Mouse (Mus musculus) c-Kit-positive CD71-positive TER-119-positive erythroid progenitor cells, embryonic 14.5 days (primary cell): ENCODE results near the gene Tab1.
A peak's percentile ranks its signal among the peaks of the same experiment; 100 is the strongest.

Source experiments
- DNase-seq: peaks from one replicate; pipeline ENCODE4 v3.0.0-alpha.2; 2013; ENCODE audit warnings: low spot score

The Tab1 gene

GRCm38 (mm10) chr15:80163274-80163673 is 30.3 kb downstream of the Tab1 start:
- DNase-seq, result no peak

- DNase-seq, result no peak
Observed at GRCm38 (mm10) chr15:80163716-80164115, 30.8 kb downstream of the Tab1 start.

DNA sequence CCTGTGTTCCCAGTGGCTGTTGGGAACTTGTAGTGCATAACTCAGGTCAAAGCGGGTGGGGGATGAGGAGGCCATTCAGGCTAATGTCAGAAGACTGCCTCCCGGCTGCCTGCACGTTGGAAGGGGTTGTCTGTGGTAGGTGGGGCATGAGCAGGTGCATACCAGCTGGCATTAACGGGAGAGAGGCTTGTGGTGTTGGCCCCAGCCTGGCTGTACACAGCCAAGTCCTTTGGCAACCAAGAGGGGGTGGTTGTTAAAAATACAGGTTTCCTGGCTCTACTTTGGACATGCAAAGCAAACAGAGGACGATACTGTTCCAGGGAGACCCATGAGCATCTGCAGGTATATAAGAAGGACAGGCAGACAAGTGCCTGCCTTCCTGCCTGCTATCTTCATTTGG is 32.5 kb downstream of the Tab1 start:
- no peak for DNase-seq

- no peak for DNase-seq
Observed at GRCm38 (mm10) chr15:80169484-80169883, 36.6 kb downstream of the Tab1 start.

- no peak for DNase-seq
Observed at GRCm38 (mm10) chr15:80170357-80170756, 37.4 kb downstream of the Tab1 start.

DNA sequence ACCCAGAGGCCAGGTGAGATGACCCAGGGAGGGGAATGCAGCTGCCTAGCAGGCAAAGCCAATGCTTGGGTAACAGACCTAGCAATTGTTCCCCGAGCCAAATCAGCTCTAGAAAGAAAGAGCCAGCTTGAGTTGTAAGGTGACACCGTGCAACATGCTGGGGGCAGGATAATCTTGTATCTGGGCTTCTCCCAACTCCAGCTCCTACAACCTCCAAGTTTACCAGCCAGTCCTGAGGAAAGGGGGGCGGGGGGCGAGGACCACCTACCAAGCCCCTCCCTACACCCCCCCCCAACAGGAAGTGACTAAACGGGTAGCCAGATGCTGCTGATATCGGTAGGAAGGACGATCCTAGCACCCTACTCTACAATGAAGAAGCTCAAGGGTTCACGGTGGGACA is 38.4 kb downstream of the Tab1 start:
- no peak for DNase-seq

DNA sequence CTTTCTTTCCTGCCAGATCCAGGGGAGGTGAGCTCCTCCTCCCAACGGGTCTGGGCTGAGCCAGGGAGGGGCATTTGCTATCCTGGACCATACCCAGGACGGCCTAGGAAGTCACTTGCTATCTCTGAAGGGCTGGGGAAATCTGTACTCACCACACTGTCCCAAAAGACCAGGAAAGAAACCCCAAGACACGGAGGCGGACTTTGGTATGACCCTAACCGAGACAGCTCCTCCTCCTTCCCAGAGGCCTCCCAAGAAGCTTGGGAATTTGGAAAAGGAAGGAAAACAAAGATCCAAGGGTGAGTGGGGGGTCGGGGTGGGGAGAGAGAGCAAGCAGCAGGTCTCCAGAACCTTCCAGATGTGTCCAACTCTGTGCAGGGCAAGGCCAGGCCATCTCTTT is 38.9 kb downstream of the Tab1 start:
- no peak for DNase-seq

DNA sequence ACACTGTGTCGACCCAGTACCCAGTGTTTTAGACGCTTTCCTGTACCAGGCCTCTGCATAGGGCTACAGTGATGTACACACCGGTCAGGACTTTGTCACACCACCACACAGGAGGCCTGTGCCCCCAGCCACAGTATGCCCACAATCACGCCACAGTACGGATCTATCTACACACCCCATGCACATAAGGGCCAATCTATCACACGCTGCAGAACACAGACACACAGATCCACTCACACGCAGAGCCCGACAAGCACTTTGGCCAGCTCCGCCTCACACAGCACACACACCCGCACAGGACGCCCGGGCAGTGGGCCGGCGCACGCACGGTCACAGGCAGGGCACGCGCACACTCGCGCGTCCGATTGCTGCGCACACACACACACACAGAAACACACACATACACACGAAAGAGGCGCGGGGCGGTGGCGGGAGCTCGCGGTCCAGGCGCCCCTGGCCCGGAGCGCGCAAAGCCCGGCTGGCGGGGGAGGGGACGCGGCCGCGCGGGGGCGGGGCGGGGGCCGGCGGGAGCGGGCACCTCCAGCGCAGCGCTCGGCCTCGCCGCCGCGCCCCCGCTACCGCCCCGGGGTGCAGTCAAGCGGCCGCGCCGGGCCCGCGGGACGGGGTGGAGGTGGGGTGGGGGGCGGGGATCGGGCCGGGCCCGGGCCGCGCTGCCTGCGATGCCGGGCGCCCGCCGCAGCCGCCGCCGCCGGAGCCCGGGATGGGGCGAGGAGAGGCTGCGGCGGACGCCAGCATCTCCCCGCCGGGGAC is 40.3 kb downstream of the Tab1 start, which contains the start of gene Mgat3:
TSS of gene Mgat3 (plus strand) at position 721 of the 771 bp plus-strand sequence.
- DNase-seq, result no peak

- no peak for DNase-seq
Observed at GRCm38 (mm10) chr15:80173781-80174597, 41.1 kb downstream of the Tab1 start.

GRCm38 (mm10) chr15:80174598-80174875 is 41.6 kb downstream of the Tab1 start:
- no peak for DNase-seq

GRCm38 (mm10) chr15:80175316-80175715 is 42.4 kb downstream of the Tab1 start:
- DNase-seq, result no peak

GRCm38 (mm10) chr15:80175756-80176155 is 42.8 kb downstream of the Tab1 start:
- DNase-seq, result no peak

DNA sequence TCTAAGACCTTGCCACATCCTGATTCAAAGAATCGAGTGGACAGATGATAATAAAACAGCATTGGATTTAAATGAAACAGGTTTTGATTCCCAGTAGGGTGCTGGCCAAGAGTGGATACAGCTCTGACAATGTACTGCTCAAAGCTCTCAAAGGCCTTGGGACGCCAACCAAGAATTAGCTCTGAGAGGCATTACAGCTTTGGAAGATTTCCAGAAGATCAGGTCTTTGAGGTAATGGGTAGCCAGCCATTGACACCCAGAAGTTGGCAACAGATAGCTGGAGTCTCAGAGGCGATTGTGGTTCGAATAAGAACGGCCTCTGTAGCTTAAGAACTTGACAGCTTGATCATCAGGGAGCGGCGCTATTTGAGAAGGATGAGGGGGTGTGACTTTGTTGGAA is 48.6 kb downstream of the Tab1 start:
- DNase-seq, result peak; percentile 9

GRCm38 (mm10) chr15:80182072-80182700 is 49.3 kb downstream of the Tab1 start:
- peak; percentile 53 for DNase-seq

- no peak for DNase-seq
Observed at GRCm38 (mm10) chr15:80188927-80189326, 56.0 kb downstream of the Tab1 start.

DNA sequence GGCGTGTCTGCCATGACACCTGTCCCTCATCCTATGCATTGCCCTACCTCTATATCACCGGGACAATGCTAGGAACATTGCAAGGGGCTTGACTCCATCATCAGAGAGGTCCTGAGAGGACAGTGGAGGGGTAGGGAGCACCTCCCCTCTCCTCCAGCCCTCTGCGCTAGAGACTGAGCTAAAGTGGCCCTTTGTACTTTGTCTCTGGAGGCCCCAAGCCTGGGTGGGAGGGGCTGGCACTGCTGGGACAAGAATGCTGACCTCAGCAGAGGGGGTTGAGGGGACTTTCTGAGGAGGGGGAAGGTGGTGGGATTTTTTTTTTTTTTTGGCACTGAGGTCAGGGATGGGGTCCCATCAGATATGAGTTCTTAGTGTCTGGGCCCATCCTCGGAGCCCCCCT is 57.1 kb downstream of the Tab1 start:
- no peak for DNase-seq

DNA sequence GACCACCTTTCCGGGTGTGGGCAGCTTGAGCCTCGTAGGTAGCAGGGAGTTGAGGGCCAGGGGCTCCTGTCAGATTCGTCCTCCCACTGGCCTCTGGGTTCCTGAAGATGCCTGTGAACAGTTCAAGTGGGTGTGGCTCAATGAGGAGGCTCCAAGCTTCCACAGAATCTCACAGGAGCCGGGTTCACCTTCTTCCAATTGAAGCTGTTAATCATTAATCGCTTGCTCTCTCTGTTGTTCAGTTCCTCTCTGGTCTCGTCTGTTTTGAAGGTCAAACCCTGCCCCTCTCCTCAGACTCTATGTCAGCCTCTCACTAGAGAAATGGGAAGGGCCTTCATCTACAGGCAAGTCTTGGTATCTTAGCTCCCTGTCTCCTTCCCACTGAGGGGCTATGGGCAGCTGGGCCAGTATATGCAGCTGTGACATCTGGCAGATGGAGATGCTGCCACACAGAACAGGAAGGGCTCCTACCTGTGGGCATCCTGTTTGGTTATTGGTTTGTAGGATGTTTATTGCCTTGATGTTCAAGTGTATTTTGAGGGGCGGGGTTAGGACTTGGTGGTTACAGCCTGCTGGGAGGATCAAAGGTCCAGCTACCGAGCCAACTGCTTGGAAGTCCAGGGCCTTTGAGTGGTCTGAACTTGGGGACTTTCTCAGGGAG is 58.8 kb downstream of the Tab1 start:
- no peak for DNase-seq

GRCm38 (mm10) chr15:80192246-80192585 is 59.3 kb downstream of the Tab1 start:
- DNase-seq, result no peak

DNA sequence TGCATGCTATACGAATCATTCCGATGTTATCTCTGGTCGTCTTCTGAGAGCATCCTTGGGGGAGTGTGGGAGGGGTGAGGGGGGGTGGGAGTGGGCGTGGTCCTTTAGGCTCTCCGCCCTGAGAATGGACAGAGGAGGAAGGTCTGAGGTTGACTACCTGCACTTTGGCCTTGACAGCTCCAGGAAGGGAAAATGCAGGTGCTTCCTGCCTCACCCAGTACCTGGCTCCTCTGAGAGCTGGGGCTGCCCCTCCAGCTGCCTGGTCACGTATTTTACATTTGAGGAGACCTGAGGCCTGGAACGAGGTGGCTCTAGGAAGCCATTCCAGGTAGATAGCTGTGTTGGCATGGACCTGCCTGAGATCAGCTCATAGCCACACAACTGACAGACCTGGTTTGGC is 59.9 kb downstream of the Tab1 start:
- no peak for DNase-seq

DNA sequence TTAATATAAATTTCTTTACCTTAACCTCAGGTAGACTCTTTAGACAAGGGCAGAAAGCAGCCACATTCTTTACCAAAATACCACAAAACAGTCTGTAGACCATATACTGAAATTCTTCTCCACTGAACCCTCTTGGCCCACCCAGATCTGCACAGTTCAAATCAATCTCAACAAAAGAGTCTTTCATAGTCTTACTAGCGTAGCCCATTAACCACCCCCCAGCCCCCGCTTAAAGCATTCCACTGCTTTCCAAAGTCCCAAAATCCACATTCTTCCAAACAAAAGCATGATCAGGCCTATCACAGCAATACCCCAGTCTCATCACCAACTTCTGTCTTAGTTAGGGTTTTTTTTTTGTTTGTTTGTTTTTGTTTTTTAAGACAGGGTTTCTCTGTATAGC is 66.6 kb downstream of the Tab1 start:
- DNase-seq, result no peak

DNA sequence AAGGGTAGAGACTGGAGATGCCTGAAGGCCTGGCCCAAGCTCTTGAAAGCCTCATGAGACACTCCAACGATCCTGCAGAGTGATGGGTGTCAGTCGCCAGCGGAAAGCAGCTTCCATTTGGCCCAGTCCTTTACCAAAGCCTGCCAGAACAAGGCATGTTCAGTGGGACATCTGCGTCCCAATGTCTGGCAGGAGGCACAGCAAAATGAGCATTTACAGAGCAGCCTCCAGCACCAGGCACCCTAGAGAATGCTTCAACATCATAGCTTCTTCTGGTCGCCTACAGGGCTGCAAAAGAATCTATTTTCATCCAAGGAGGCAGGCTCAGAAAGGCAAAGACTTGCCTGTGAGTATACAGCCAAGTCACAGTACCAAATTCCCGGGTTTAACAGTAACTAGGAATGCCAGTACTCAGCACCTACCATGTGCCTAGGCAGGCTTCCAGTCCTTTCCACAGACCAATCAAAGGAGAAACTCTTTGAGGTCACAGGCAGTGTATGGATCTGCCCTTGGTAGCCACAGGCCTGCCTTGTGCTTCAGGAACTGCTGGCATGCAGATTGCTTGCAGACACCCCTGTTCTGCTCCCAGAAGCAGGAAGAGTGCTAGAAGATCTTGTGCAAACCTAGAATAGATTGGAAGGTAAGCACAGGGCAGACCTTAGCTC is 69.3 kb downstream of the Tab1 start:
- DNase-seq, result no peak

GRCm38 (mm10) chr15:80203406-80203805 is 70.5 kb downstream of the Tab1 start:
- peak; percentile 45 for DNase-seq
